Mouse (Mus musculus) left cerebral cortex, adult 11 months (tissue): ENCODE results near the gene Ptprs.

Experiments used
- DNase-seq: peaks from one replicate; pipeline ENCODE4 v3.0.0; 2022; ENCODE audit warnings: low spot score

Gene Ptprs

GRCm38 (mm10) chr17:56424726-56425583, 51.3 kb downstream of the Ptprs start:
- no peak for DNase-seq

GRCm38 (mm10) chr17:56420022-56420421, 56.3 kb downstream of the Ptprs start:
- DNase-seq: no peak

GRCm38 (mm10) chr17:56418304-56418703, 58.0 kb downstream of the Ptprs start:
- DNase-seq: no peak

- no peak for DNase-seq
Measured at GRCm38 (mm10) chr17:56414785-56415184, 61.5 kb downstream of the Ptprs start.

- DNase-seq: no peak
Measured at GRCm38 (mm10) chr17:56413113-56413512, 63.2 kb downstream of the Ptprs start.

GRCm38 (mm10) chr17:56411437-56411836, 64.8 kb downstream of the Ptprs start:
- DNase-seq: no peak

GRCm38 (mm10) chr17:56409759-56410158, 66.5 kb downstream of the Ptprs start:
- DNase-seq: no peak

- DNase-seq: peak; percentile 44
Measured at GRCm38 (mm10) chr17:56408965-56409625, 67.2 kb downstream of the Ptprs start.

- no peak for DNase-seq
Measured at GRCm38 (mm10) chr17:56407379-56407778, 68.9 kb downstream of the Ptprs start.

- DNase-seq: no peak
Measured at GRCm38 (mm10) chr17:56406878-56407277, 69.4 kb downstream of the Ptprs start.

GRCm38 (mm10) chr17:56405856-56406840, 70.1 kb downstream of the Ptprs start:
- no peak for DNase-seq

- DNase-seq: no peak
Measured at GRCm38 (mm10) chr17:56405341-56405740, 70.9 kb downstream of the Ptprs start.

GRCm38 (mm10) chr17:56401051-56401521, 75.2 kb downstream of the Ptprs start:
- no peak for DNase-seq

- DNase-seq: no peak
Measured at GRCm38 (mm10) chr17:56400221-56400620, 76.1 kb downstream of the Ptprs start.

- DNase-seq: no peak
Measured at GRCm38 (mm10) chr17:56396051-56396450, 80.2 kb downstream of the Ptprs start.

GRCm38 (mm10) chr17:56393889-56394288, 82.4 kb downstream of the Ptprs start:
- no peak for DNase-seq

GRCm38 (mm10) chr17:56393238-56393637, 83.0 kb downstream of the Ptprs start:
- no peak for DNase-seq

- DNase-seq: no peak
Measured at GRCm38 (mm10) chr17:56387612-56388011, 88.7 kb downstream of the Ptprs start.

- no peak for DNase-seq
Measured at GRCm38 (mm10) chr17:56384903-56385302, 91.4 kb downstream of the Ptprs start.

- DNase-seq: no peak
Measured at GRCm38 (mm10) chr17:56382997-56383396, 93.3 kb downstream of the Ptprs start.

- no peak for DNase-seq
Measured at GRCm38 (mm10) chr17:56381183-56381582, 95.1 kb downstream of the Ptprs start.

- DNase-seq: no peak
Measured at GRCm38 (mm10) chr17:56380286-56380685, 96.0 kb downstream of the Ptprs start.
